Mouse (Mus musculus) liver, adult 2 months (tissue): Measurements from ENCODE around the gene Ndufs1.
"Not testable (repeated sequence)": the region's sequence is repeated elsewhere in the genome, so short reads cannot be mapped to it uniquely, and the experiment has no call there.

Source experiments
- CTCF ChIP-seq: fragments of 200-500 bp; IDR thresholded peaks from 2 replicates; pipeline ENCODE4 v1.5.1; 2011; ENCODE audit warnings: low read depth, low read length, control low read depth
- POLR2A ChIP-seq: fragments of 200-500 bp; IDR thresholded peaks from 2 replicates; pipeline ENCODE4 v1.6.1; 2011; ENCODE audit warnings: low read length, control low read depth; ENCODE audit not compliant: insufficient read depth; ENCODE audit errors: extremely low read depth

GRCm38 (mm10) chr1:63138586-63138985, 38.0 kb downstream of the Ndufs1 start:
- not testable (repeated sequence) for TF ChIP-seq POLR2A, CTCF
